Mouse (Mus musculus) stomach, postnatal 0 days (tissue): ENCODE data around the gene Prkg1.

Experiments
- CTCF ChIP-seq: IDR thresholded peaks from 2 replicates; pipeline ENCODE4 v1.5.1; 2016; ENCODE audit warnings: antibody characterized with exemption, low read depth, mild to moderate bottlenecking, moderate library complexity
- EP300 ChIP-seq: optimal IDR thresholded peaks from 2 replicates; pipeline ENCODE3; 2016; ENCODE audit warnings: antibody characterized with exemption

- TF ChIP-seq CTCF = no peak
- TF ChIP-seq EP300 = no peak
Measured at GRCm38 (mm10) chr19:31136316-31136715, 628.5 kb downstream of the Prkg1 start.
